Mouse (Mus musculus) intestine, embryonic 16.5 days (tissue): ENCODE measurements around the gene Fgfr2. TPM values are rescaled to one million over a fixed set of nuclear protein-coding genes. Genes with fewer than 3 reads are reported as not detected.
"Not testable (repeated sequence)": the region's sequence is repeated elsewhere in the genome, so short reads cannot be mapped to it uniquely, and the experiment has no call there.

Experiments used
- ATAC-seq: fragments of 200-750 bp; cut with Nextera tagmentation; 2 replicates; pipeline ENCODE4 v1.8.0; 2017; ENCODE audit warnings: moderate TSS enrichment, moderate library complexity
- H3K27ac ChIP-seq: fragments of 300-500 bp; sonication (generic); 2 replicates; pipeline ENCODE4 v1.5.1; 2014; ENCODE audit warnings: mild to moderate bottlenecking, low read length
- H3K27me3 ChIP-seq: fragments of 300-500 bp; sonication (generic); replicated peaks from 2 replicates; pipeline ENCODE4 v1.6.1; 2014; ENCODE audit warnings: low read length, control low read depth, mixed read lengths; ENCODE audit not compliant: control insufficient read depth, insufficient read depth
- H3K36me3 ChIP-seq: fragments of 300-500 bp; sonication (generic); 2 replicates; pipeline ENCODE4 v1.6.1; 2014; ENCODE audit warnings: low read length, control low read depth; ENCODE audit not compliant: control insufficient read depth, insufficient read depth
- H3K4me1 ChIP-seq: fragments of 300-500 bp; sonication (generic); 2 replicates; pipeline ENCODE4 v1.6.1; 2014; ENCODE audit warnings: low read length, control low read depth, mixed read lengths; ENCODE audit not compliant: control insufficient read depth, insufficient read depth
- H3K4me2 ChIP-seq: fragments of 300-500 bp; sonication (generic); 2 replicates; pipeline ENCODE4 v1.6.1; 2014; ENCODE audit warnings: low read depth, low read length, control low read depth
- H3K4me3 ChIP-seq: fragments of 300-500 bp; sonication (generic); 2 replicates; pipeline ENCODE4 v1.5.1; 2014; ENCODE audit warnings: mild to moderate bottlenecking, low read length
- H3K9ac ChIP-seq: fragments of 300-500 bp; sonication (generic); 2 replicates; pipeline ENCODE4 v1.6.1; 2014; ENCODE audit warnings: low read depth, low read length
- H3K9me3 ChIP-seq: fragments of 300-500 bp; sonication (generic); 2 replicates; pipeline ENCODE4 v1.6.1; 2016; ENCODE audit warnings: low read length, control low read depth; ENCODE audit not compliant: control insufficient read depth
- WGBS: fragments of 180-500 bp; shearing (Covaris S2); extraction: QIAGEN DNeasy Blood & Tissue Kit; methylation state at CpG from one replicate; pipeline ENCODE4 v1.1.7; 2014; 5-methylcytosine and 5-hydroxymethylcytosine counted together
- polyA plus RNA-seq: library from polyadenylated mRNA; unstranded; fragments of >200 nt; fragmentation: Nextera tagmentation; extraction: Ambion mirVana; gene quantifications from 2 replicates; pipeline ENCODE4 v1.2.1, GENCODE M21; 2015

Gene Fgfr2
- polyA plus RNA-seq, 1 experiment from 2014 or later: 47.3 TPM

- H3K4me2 ChIP-seq, H3K9me3 ChIP-seq, H3K9ac ChIP-seq, H3K36me3 ChIP-seq, H3K4me3 ChIP-seq, H3K4me1 ChIP-seq, H3K27me3 ChIP-seq, H3K27ac ChIP-seq: not testable (repeated sequence)
- WGBS: 69% methylated on average over 7 of the region's 11 CpGs
- ATAC-seq: 0 out of 2 replicates have a peak, but pooled peaks have one; percentile 10
Measured at GRCm38 (mm10) chr7:130593375-130594239, 2529.5 kb downstream of the Fgfr2 start.

- not testable (repeated sequence) for H3K9ac ChIP-seq, H3K36me3 ChIP-seq, H3K9me3 ChIP-seq, H3K4me2 ChIP-seq, H3K27me3 ChIP-seq, H3K4me3 ChIP-seq, H3K4me1 ChIP-seq, H3K27ac ChIP-seq
- WGBS: no CpG with 5 or more reads among the region's 11 CpGs
- peak; percentile 39 for ATAC-seq
Measured at GRCm38 (mm10) chr7:130592975-130593374, 2530.2 kb downstream of the Fgfr2 start.

- Histone ChIP-seq H3K9ac (no peak overlapping the region), H3K27ac (no peak overlapping the region; the same call in 1 of the 2 replicates), H3K4me1 (no peaks in the 10 kb centered on the region), H3K36me3 (no peaks in the 10 kb centered on the region), H3K4me3 (no peak overlapping the region), H3K27me3 (no peaks in the 10 kb centered on the region), H3K9me3 (no peaks in the 10 kb centered on the region), H3K4me2 (no peak overlapping the region)
- 73% methylated on average over 8 of the region's 8 CpGs for whole genome bisulfite sequencing
- 0 out of 2 replicates have a peak, but pooled peaks have one; percentile 22 for ATAC-seq
Measured at GRCm38 (mm10) chr7:130590845-130591437, 2532.2 kb downstream of the Fgfr2 start.

- no peaks in the 10 kb centered on the region for H3K36me3 ChIP-seq
- H3K27ac ChIP-seq: no peak overlapping the region; the same call in 1 of the 2 replicates
- WGBS: 59% methylated on average over 13 of the region's 13 CpGs
- no peaks in the 10 kb centered on the region for H3K9me3 ChIP-seq
- H3K27me3 ChIP-seq: no peaks in the 10 kb centered on the region
- H3K4me1 ChIP-seq: no peaks in the 10 kb centered on the region
- peak; percentile 87 for ATAC-seq
- H3K9ac ChIP-seq: no peak overlapping the region
- H3K4me3 ChIP-seq: no peak overlapping the region
- no peak overlapping the region for H3K4me2 ChIP-seq
Measured at GRCm38 (mm10) chr7:130590081-130590828, 2532.9 kb downstream of the Fgfr2 start.

- no peaks in the 10 kb centered on the region for H3K9me3 ChIP-seq
- WGBS: 82% methylated on average over 2 of the region's 2 CpGs
- no peak overlapping the region for H3K9ac ChIP-seq
- H3K36me3 ChIP-seq: no peaks in the 10 kb centered on the region
- no peaks in the 10 kb centered on the region for H3K27me3 ChIP-seq
- no peak overlapping the region for H3K27ac ChIP-seq
- ATAC-seq: no peak
- no peak overlapping the region for H3K4me2 ChIP-seq
- no peak overlapping the region for H3K4me3 ChIP-seq
- H3K4me1 ChIP-seq: no peaks in the 10 kb centered on the region
Measured at GRCm38 (mm10) chr7:130586521-130587072, 2536.6 kb downstream of the Fgfr2 start.

- 63% methylated on average over 5 of the region's 5 CpGs for WGBS
- Histone ChIP-seq H3K4me1 (no peaks in the 10 kb centered on the region; the same call in 1 of the 2 replicates), H3K4me2 (no peak overlapping the region), H3K4me3 (no peak overlapping the region), H3K27me3 (no peaks in the 10 kb centered on the region), H3K36me3 (0 out of 2 replicates have a peak, but pooled peaks cover 2% of the 10 kb centered on the region), H3K27ac (no peak overlapping the region), H3K9me3 (0 out of 2 replicates have a peak, but pooled peaks cover 4% of the 10 kb centered on the region), H3K9ac (no peak overlapping the region)
- no peak for ATAC-seq
Measured at GRCm38 (mm10) chr7:130578607-130579006, 2544.5 kb downstream of the Fgfr2 start.

GRCm38 (mm10) chr7:130578066-130578465, 2545.1 kb downstream of the Fgfr2 start:
- ATAC-seq: no peak
- Histone ChIP-seq H3K27me3 (no peaks in the 10 kb centered on the region), H3K27ac (no peak overlapping the region), H3K36me3 (0 out of 2 replicates have a peak, but pooled peaks cover 2% of the 10 kb centered on the region), H3K4me1 (no peaks in the 10 kb centered on the region; the same call in 1 of the 2 replicates), H3K4me2 (no peak overlapping the region), H3K9ac (no peak overlapping the region), H3K4me3 (no peak overlapping the region), H3K9me3 (0 out of 2 replicates have a peak, but pooled peaks cover 4% of the 10 kb centered on the region)
- WGBS: 89% methylated on average over 2 of the region's 2 CpGs

- Histone ChIP-seq H3K4me1 (no peaks in the 10 kb centered on the region; the same call in 1 of the 2 replicates), H3K27ac (peak within 1 kb of the TSS; percentile 25; the same call in 1 of the 2 replicates), H3K4me3 (peak within 1 kb of the TSS; percentile 34), H3K27me3 (no peaks in the 10 kb centered on the region), H3K9me3 (0 out of 2 replicates have a peak, but pooled peaks cover 4% of the 10 kb centered on the region), H3K4me2 (peak within 1 kb of the TSS; percentile 58), H3K9ac (peak within 1 kb of the TSS; percentile 50), H3K36me3 (0 out of 2 replicates have a peak, but pooled peaks cover 2% of the 10 kb centered on the region)
- no peak for ATAC-seq
- WGBS: 26% methylated on average over 15 of the region's 15 CpGs
Measured at GRCm38 (mm10) chr7:130577388-130578003, 2545.7 kb downstream of the Fgfr2 start, which contains the start of gene Tacc2. Gene Tacc2, plus strand, starts transcription at chr7:130577438.
